Mouse (Mus musculus): ENCODE measurements at regions not wholly inside any gene's neighbourhood (a gene's known extent, or its start where the extent isn't known, plus 50 kb on each side); places are given as distances from the start of the nearest gene placed in this dataset.
"Not testable (repeated sequence)": the region's sequence is repeated elsewhere in the genome, so short reads cannot be mapped to it uniquely, and the experiment has no call there.

DNA sequence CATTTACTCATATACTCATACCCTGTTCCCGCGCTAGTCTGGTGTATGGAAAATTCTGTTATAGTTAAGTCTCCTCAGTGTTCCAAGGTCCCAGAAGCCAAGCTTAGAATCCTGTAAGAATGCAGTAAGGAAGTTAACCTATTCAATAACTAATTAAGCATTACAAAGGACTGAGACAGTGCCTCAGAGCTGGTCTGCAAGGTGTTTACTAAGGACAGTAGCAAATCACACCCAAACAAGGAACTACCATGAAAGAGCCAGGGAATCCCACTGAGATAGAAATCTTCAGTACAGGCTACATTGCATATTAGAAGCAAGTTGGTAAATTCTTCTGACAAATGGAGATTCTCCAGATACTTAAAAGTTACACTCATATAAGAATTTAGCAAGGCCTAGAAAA, 516.7 kb upstream of the Gm10131 start:
- not testable (repeated sequence) for H3K36me3 ChIP-seq (ENCODE audit: control insufficient read depth, insufficient read depth, low read length, poor library complexity, severe bottlenecking); H3K27me3 ChIP-seq (ENCODE audit: control insufficient read depth, insufficient read depth, low read length, poor library complexity, severe bottlenecking); DNase-seq (ENCODE audit: low read depth, low spot score)

DNA sequence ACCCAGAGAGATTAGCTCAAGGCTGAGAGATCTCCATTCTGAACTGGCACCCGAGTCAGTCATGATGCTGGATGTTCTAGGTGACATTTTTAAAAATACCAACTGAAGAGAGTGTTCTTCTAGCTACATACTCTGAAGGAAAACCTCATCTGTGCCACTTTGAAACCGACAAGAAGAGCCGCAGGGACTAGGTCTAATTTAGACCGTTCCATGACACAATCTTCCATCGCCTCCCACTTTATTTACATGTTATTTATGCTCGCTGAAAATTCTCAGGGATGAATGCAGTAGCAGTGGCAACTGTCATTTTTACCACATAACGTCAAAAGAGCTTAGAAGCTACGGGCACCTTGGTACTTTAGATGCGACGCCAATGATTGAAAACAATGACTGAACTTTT, 514.1 kb upstream of the Gm10131 start:
- no peak for DNase-seq (ENCODE audit: low read depth, low spot score)
- no peaks in the 10 kb centered on the region for H3K36me3 ChIP-seq (ENCODE audit: control insufficient read depth, insufficient read depth, low read length, poor library complexity, severe bottlenecking)
- no peaks in the 10 kb centered on the region for H3K27me3 ChIP-seq (ENCODE audit: control insufficient read depth, insufficient read depth, low read length, poor library complexity, severe bottlenecking)

DNA sequence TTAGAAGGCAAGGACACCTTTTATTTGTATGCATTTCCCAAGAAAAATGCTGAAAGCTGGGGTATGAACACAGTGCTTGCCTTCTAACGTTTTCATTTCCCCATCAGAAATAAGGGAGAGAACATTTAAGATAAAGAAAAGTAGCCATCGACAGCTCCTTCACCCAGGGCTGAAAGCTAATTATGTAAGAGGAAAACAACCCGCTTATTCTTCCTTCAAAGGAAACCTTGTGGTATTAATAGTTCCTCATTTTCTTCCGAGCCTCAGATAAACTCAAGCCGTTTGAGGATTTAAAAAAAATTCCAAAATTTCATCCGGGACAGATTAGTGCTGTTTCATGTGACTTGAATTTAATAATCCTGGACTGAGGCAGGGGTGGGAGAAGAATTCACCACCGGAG, 512.2 kb upstream of the Gm10131 start:
- Histone ChIP-seq H3K36me3 (ENCODE audit: control insufficient read depth, insufficient read depth, low read length, poor library complexity, severe bottlenecking) (no peaks in the 10 kb centered on the region), H3K27me3 (ENCODE audit: control insufficient read depth, insufficient read depth, low read length, poor library complexity, severe bottlenecking) (no peaks in the 10 kb centered on the region)
- peak; percentile 10 for DNase-seq (ENCODE audit: low read depth, low spot score)

DNA sequence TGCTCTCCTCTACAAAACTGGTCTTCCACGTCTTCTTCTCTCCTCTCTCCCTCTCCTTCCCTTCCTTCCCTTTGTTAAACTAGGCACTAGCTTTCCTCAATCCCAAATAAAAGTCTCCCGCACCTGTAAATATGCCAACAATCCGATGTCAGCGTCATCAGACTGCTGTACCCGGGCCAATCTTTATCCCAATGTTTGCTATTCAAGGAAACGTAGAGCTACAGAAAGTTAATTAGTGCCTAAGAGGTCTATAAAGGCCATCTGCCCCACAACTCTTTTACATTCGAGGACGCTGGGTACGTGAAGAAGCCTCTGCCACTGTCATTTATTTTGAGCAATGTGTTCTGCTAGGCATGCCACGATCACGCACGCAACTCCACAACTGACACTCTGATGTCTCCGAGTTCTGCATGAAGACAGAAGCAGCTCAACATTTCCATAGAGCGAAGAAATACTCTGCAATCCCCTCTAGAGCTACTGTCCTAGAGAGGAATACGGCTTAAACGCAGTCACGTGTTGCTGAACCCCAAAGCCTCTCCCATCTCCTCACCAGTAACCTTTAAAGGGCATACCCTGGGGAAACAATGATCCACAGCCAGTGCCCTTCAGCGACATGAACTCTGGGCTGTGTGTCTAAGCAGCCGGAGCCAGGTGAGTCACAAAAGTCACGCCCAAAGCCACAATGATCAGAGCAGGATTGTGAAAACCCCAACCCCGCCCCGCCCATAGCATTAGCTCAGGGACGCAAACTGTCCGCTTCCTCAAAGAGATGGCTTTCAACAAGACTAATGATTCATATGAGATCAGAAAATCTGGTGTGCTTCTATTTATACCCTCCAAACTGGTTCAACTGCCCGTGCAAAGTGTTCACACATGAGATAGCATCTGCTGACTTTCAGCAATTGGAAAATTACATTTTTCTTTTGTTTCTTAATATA, 510.9 kb upstream of the Gm10131 start:
- H3K36me3 ChIP-seq (ENCODE audit: control insufficient read depth, insufficient read depth, low read length, poor library complexity, severe bottlenecking) = no peaks in the 10 kb centered on the region
- DNase-seq (ENCODE audit: low read depth, low spot score) = peak; percentile 85
- no peaks in the 10 kb centered on the region for H3K27me3 ChIP-seq (ENCODE audit: control insufficient read depth, insufficient read depth, low read length, poor library complexity, severe bottlenecking)

DNA sequence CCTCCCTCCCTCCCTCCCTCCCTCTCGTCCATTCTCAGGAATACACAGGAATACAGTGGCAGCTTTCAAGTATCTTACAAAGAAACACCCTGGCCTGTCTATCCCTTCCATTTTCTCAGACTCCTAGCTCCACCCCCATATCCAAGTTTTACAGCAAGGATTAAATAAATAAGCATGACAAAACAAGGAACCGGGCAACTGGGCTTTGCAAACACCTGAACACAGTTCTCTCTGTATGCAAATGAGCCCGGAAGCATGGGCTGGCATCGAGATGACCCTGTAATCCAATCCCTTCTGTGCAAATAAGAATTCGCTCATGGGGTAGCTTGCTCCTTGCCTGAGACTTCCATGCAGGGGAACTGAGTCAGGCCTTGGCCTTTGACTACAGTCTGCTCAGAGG, 506.5 kb upstream of the Gm10131 start:
- no peak for DNase-seq (ENCODE audit: low read depth, low spot score)
- H3K36me3 ChIP-seq (ENCODE audit: control insufficient read depth, insufficient read depth, low read length, poor library complexity, severe bottlenecking) = no peaks in the 10 kb centered on the region

DNA sequence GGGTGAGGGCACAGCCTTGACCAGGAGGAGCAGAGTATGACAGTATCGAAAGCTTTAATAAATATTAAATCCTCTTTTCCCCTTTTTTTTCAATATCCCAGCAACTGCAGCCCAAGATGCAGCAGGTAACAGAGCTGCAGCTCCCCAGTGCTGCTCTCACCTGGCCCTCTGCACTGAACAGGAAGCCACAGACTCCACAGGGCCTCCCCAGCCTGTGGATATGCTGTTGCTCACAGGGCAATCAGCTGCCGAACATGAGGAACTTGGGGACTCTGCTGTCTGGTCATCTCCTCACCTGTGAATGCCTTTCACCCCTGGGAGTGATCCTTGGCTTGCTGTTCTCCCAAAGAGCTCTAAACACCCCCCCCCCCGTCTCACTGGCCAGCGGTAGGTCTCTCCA, 503.4 kb upstream of the Gm10131 start:
- no peak for DNase-seq (ENCODE audit: low read depth, low spot score)
- no peaks in the 10 kb centered on the region for H3K36me3 ChIP-seq (ENCODE audit: control insufficient read depth, insufficient read depth, low read length, poor library complexity, severe bottlenecking)
- no peaks in the 10 kb centered on the region for H3K27me3 ChIP-seq (ENCODE audit: control insufficient read depth, insufficient read depth, low read length, poor library complexity, severe bottlenecking)

More for the DNA sequence above, 506.5 kb upstream of the Gm10131 start:
- no peaks in the 10 kb centered on the region for H3K27me3 ChIP-seq (ENCODE audit: control insufficient read depth, insufficient read depth, low read length, poor library complexity, severe bottlenecking)

DNA sequence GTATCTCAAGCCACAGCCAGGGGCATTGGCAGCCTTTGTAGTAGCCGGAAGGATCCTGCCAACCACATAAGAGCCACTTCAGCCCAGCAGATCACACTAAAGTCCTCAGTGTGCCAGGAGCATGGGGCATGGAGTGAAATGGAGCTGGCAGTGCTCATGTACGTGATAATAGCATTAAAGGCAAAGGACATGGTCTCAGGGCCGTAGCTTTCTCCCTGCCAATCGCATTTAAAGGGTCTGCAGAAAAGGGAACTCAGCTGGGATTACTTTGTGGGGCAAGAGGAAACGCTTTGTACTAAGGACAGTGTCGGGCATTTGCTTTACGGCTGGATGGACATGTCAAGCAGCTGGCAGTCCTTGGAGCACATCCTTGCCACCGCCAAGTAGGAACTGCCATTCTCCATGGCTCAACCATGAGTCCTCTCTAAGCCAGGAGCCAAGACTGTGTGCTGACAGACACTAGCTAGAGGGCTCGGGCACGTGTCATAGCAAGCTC, 502.5 kb upstream of the Gm10131 start:
- Histone ChIP-seq H3K27me3 (ENCODE audit: control insufficient read depth, insufficient read depth, low read length, poor library complexity, severe bottlenecking) (no peaks in the 10 kb centered on the region), H3K36me3 (ENCODE audit: control insufficient read depth, insufficient read depth, low read length, poor library complexity, severe bottlenecking) (no peaks in the 10 kb centered on the region)
- no peak for DNase-seq (ENCODE audit: low read depth, low spot score)

DNA sequence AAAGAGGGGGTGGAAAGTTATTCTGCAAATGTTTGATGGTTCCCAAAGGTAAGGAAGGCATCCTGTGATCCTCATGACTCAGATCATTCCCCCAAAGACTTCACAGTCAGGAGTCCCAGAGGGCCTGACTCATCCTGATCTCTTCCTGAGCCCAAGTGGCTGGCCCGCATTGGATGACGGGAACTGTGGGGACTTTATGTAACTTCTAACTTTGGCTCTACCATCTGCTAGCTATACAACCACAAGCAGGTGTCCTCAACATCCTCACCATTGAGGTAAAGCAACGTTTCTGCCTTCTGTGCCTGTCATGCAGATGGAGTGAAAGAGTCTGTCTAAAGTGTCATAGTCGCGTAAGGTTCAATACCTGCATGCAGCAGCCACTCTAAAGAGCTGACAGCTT, 501.6 kb upstream of the Gm10131 start:
- H3K36me3 ChIP-seq (ENCODE audit: control insufficient read depth, insufficient read depth, low read length, poor library complexity, severe bottlenecking) = no peaks in the 10 kb centered on the region

DNA sequence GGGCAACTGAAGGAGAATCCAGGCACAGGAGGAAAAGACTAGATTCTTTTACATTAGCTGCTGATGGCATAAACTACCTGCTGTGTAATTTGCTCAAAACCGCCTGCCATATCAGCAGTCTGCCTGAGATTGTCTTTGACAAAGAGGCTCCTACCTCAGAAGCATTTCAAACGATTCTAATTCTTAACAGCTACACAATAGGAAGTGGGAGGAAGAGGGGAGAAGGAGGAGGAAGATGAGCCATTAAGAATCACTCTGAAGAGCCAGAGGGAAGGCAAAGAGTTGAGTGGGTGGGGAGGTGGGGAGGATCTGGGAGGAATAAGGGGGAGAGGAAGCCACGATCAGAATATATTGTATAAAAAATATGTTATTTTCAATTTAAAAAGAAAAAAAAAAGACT, 500.9 kb upstream of the Gm10131 start:
- DNase-seq (ENCODE audit: low read depth, low spot score) = no peak
- no peaks in the 10 kb centered on the region for H3K27me3 ChIP-seq (ENCODE audit: control insufficient read depth, insufficient read depth, low read length, poor library complexity, severe bottlenecking)
- no peaks in the 10 kb centered on the region for H3K36me3 ChIP-seq (ENCODE audit: control insufficient read depth, insufficient read depth, low read length, poor library complexity, severe bottlenecking)

More for the DNA sequence above, 501.6 kb upstream of the Gm10131 start:
- H3K27me3 ChIP-seq (ENCODE audit: control insufficient read depth, insufficient read depth, low read length, poor library complexity, severe bottlenecking) = no peaks in the 10 kb centered on the region
- DNase-seq (ENCODE audit: low read depth, low spot score) = no peak

DNA sequence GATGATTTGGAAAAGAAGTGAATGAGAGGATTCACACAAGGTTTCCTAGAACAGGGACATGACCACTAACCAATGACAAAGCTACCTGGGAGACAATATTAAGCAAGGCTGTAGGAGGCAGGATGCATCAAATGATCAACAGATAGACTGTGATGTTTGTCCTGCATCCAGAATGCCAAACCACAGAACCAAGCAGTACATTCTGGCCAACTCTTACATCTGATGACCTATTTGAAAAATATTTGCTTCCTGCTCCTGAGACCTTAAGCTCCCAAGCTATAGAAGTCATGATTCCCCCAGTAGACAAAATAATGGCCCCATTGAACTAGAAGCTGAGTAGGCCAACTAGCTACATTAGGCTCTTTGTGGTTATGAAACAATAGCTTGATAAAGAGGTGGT, 498.6 kb upstream of the Gm10131 start:
- no peak for DNase-seq (ENCODE audit: low read depth, low spot score)
- no peaks in the 10 kb centered on the region for H3K27me3 ChIP-seq (ENCODE audit: control insufficient read depth, insufficient read depth, low read length, poor library complexity, severe bottlenecking)
- no peaks in the 10 kb centered on the region for H3K36me3 ChIP-seq (ENCODE audit: control insufficient read depth, insufficient read depth, low read length, poor library complexity, severe bottlenecking)

DNA sequence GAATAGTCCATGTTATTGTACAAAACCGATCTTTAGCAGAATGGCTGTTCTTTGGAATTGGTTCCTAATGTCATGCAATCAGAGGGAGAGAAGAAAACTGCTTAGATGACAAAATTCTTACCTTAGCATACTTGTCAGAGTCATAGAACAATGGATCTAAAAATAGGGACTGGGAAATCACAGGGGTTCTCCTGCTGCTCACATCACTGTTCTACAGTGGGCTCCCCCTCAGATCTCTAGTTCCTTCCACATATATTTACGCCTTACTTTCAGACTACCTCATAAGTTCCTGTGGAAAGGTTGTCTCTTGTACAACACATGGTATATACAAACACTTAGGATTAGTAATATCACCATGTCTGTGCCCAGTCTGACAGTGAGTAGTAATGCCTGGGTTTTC, 495.9 kb upstream of the Gm10131 start:
- H3K36me3 ChIP-seq (ENCODE audit: control insufficient read depth, insufficient read depth, low read length, poor library complexity, severe bottlenecking) = no peaks in the 10 kb centered on the region
- DNase-seq (ENCODE audit: low read depth, low spot score) = no peak

DNA sequence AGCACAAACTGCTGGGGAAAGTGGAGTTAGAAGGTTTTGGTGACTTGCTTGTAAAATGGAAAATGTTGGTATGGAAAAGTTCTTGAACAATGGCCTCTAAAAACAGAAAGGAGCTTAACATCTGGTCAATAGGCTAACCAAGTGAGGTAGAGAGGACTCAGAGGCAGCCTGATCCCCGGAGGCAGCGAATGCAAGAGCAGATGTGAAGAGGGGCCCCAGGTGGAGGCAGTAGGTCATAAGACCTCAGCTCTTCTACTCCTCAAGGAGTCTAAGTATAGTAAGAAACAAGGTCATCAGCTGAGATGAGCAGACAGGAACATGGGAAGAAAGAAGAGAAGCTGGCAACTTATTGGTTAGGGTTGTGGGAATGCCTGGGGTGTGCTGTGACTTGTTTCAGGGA, 493.5 kb upstream of the Gm10131 start:
- no peak for DNase-seq (ENCODE audit: low read depth, low spot score)
- Histone ChIP-seq H3K27me3 (ENCODE audit: control insufficient read depth, insufficient read depth, low read length, poor library complexity, severe bottlenecking) (no peaks in the 10 kb centered on the region), H3K36me3 (ENCODE audit: control insufficient read depth, insufficient read depth, low read length, poor library complexity, severe bottlenecking) (no peaks in the 10 kb centered on the region)

More for the DNA sequence above, 495.9 kb upstream of the Gm10131 start:
- H3K27me3 ChIP-seq (ENCODE audit: control insufficient read depth, insufficient read depth, low read length, poor library complexity, severe bottlenecking) = no peaks in the 10 kb centered on the region

DNA sequence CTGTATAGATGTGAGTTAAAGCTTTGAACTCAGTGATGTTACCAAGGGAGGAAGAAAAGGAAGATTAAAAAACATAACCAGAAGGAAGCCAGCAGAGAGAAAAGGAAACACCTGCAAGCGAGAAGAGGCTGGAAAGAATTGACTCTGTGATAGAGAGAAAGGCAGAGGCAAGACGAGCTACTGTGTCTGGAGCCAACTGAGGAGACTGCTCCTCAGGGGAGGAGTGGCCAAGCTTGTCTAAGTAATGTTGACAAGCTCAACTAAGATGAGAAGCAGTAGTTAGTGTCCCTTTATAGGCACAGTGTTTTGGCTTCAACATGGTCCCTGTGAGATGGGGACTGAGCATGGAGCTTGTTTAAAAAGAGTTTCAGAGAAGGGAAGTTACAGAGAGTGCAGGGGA, 493.0 kb upstream of the Gm10131 start:
- Histone ChIP-seq H3K36me3 (ENCODE audit: control insufficient read depth, insufficient read depth, low read length, poor library complexity, severe bottlenecking) (no peaks in the 10 kb centered on the region), H3K27me3 (ENCODE audit: control insufficient read depth, insufficient read depth, low read length, poor library complexity, severe bottlenecking) (no peaks in the 10 kb centered on the region)
- DNase-seq (ENCODE audit: low read depth, low spot score) = no peak

DNA sequence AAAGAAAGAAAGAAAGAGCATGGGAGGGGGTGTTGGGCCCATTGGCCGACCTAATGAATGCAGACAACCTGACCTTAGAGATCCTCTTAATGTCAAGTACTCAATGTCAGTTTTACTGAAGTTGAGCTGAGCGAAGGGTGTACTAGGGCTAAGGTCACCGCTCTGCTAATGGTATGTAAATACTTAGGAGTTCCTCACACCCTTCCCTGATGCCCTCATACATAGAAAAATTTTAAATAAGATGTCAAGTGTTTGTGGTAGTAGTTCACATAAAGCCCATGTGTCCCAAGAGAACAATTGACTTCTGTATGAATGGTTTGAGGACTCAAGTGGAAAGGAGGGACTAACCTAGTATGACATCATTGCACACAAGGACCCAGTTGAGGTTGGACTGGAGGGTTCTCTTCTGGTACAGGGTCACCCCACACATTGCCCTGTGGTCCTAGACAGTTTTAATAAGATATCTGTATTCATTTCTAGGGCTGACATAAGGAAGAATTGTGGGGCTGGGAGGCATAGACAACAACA, 490.0 kb upstream of the Gm10131 start:
- Histone ChIP-seq H3K36me3 (ENCODE audit: control insufficient read depth, insufficient read depth, low read length, poor library complexity, severe bottlenecking) (no peaks in the 10 kb centered on the region), H3K27me3 (ENCODE audit: control insufficient read depth, insufficient read depth, low read length, poor library complexity, severe bottlenecking) (no peaks in the 10 kb centered on the region)
- no peak for DNase-seq (ENCODE audit: low read depth, low spot score)

DNA sequence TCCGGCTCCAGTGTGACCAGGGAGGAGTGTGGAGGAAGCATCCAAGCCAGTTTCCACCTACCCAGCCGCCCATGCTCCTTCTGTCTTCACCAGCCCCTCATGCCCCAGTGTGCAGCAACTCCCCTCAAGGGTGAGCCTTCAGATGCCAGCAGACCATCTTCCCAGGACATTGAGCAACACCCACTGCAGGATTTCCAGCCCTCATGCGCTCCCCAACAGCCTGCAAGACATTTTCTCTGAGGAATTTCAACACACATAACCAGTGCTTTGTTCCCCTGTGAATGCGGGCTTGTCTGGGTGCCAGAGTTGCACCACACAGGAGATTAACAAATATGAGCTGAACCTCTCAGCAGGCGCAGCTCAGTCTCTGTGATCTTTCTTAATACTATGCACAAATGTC, 489.3 kb upstream of the Gm10131 start:
- no peak for DNase-seq (ENCODE audit: low read depth, low spot score)
- no peaks in the 10 kb centered on the region for H3K27me3 ChIP-seq (ENCODE audit: control insufficient read depth, insufficient read depth, low read length, poor library complexity, severe bottlenecking)
- no peaks in the 10 kb centered on the region for H3K36me3 ChIP-seq (ENCODE audit: control insufficient read depth, insufficient read depth, low read length, poor library complexity, severe bottlenecking)

Data from splenic B cell, adult 2 months (primary cell).